Mouse (Mus musculus): ENCODE results near the gene L3mbtl3. TPM values are rescaled to one million over a fixed set of nuclear protein-coding genes. Genes with fewer than 3 reads are reported as not detected.
A peak's percentile ranks its signal among the peaks of the same experiment; 100 is the strongest.

L3mbtl3 gene
- polyA plus RNA-seq (2015; fragmentation: Nextera tagmentation; extraction: Ambion mirVana), result 28.0 and 28.5 TPM in 2 replicates

- peak within 1 kb of the TSS; percentile 85 for H3K4me3 ChIP-seq (replicated peaks; ENCODE audit: low read length)
- H3K9me3 ChIP-seq (ENCODE audit: control insufficient read depth, low read length), result no peaks in the 10 kb centered on the region
- WGBS, result 1% methylated on average over 42 of the region's 42 CpGs
- no peaks in the 10 kb centered on the region for H3K27me3 ChIP-seq (replicated peaks; ENCODE audit: control insufficient read depth, insufficient read depth, low read length)
- ATAC-seq, result peak; percentile 92
- H3K9ac ChIP-seq (replicated peaks; ENCODE audit: low read depth, low read length), result peak within 1 kb of the TSS; percentile 77
- peak within 1 kb of the TSS; percentile 89 for H3K27ac ChIP-seq (ENCODE audit: low read length)
- H3K4me2 ChIP-seq (ENCODE audit: low read length), result peak within 1 kb of the TSS; percentile 100
- peaks cover 19% of the 10 kb centered on the region for H3K4me1 ChIP-seq (replicated peaks; ENCODE audit: control insufficient read depth, insufficient read depth, low read length)
- H3K36me3 ChIP-seq (ENCODE audit: control insufficient read depth, insufficient read depth), result no peaks in the 10 kb centered on the region
Observed at GRCm38 (mm10) chr10:26375790-26376545, at the start of gene L3mbtl3. TSS of gene L3mbtl3 (minus strand) at chr10:26375971.

GRCm38 (mm10) chr10:26421168-26421567 lies 45.4 kb upstream of the L3mbtl3 start:
- H3K4me2 ChIP-seq (ENCODE audit: low read length), result no peak overlapping the region
- no peak overlapping the region for H3K4me3 ChIP-seq (replicated peaks; ENCODE audit: low read length)
- ATAC-seq, result no peak
- 83% methylated on average over 2 of the region's 2 CpGs for WGBS
- H3K9ac ChIP-seq (replicated peaks; ENCODE audit: low read depth, low read length), result no peak overlapping the region
- H3K36me3 ChIP-seq (ENCODE audit: control insufficient read depth, insufficient read depth), result no peaks in the 10 kb centered on the region
- no peaks in the 10 kb centered on the region for H3K9me3 ChIP-seq (ENCODE audit: control insufficient read depth, low read length)
- no peak overlapping the region for H3K27ac ChIP-seq (ENCODE audit: low read length)
- no peaks in the 10 kb centered on the region for H3K27me3 ChIP-seq (replicated peaks; ENCODE audit: control insufficient read depth, insufficient read depth, low read length)
- H3K4me1 ChIP-seq (replicated peaks; ENCODE audit: control insufficient read depth, insufficient read depth, low read length), result no peaks in the 10 kb centered on the region

- Histone ChIP-seq H3K9ac (replicated peaks; ENCODE audit: low read depth, low read length) (no peak overlapping the region), H3K4me3 (replicated peaks; ENCODE audit: low read length) (no peak overlapping the region), H3K27me3 (replicated peaks; ENCODE audit: control insufficient read depth, insufficient read depth, low read length) (no peaks in the 10 kb centered on the region), H3K36me3 (ENCODE audit: control insufficient read depth, insufficient read depth) (no peaks in the 10 kb centered on the region), H3K9me3 (ENCODE audit: control insufficient read depth, low read length) (no peaks in the 10 kb centered on the region), H3K4me1 (replicated peaks; ENCODE audit: control insufficient read depth, insufficient read depth, low read length) (no peaks in the 10 kb centered on the region), H3K27ac (ENCODE audit: low read length) (no peak overlapping the region), H3K4me2 (ENCODE audit: low read length) (no peak overlapping the region)
- no peak for ATAC-seq
Observed at GRCm38 (mm10) chr10:26388656-26389055, 12.9 kb upstream of the L3mbtl3 start.

- Histone ChIP-seq H3K9ac (replicated peaks; ENCODE audit: low read depth, low read length) (no peak overlapping the region), H3K4me2 (ENCODE audit: low read length) (no peak overlapping the region), H3K4me1 (replicated peaks; ENCODE audit: control insufficient read depth, insufficient read depth, low read length) (peaks cover 14% of the 10 kb centered on the region), H3K36me3 (ENCODE audit: control insufficient read depth, insufficient read depth) (no peaks in the 10 kb centered on the region), H3K9me3 (ENCODE audit: control insufficient read depth, low read length) (no peaks in the 10 kb centered on the region), H3K4me3 (replicated peaks; ENCODE audit: low read length) (no peak overlapping the region), H3K27me3 (replicated peaks; ENCODE audit: control insufficient read depth, insufficient read depth, low read length) (no peaks in the 10 kb centered on the region), H3K27ac (ENCODE audit: low read length) (no peak overlapping the region)
- WGBS, result 70% methylated on average over 6 of the region's 6 CpGs
- ATAC-seq, result no peak
Observed at GRCm38 (mm10) chr10:26377332-26377602, 1.5 kb upstream of the L3mbtl3 start.

- peak overlapping the region; percentile 85 for H3K4me3 ChIP-seq (replicated peaks; ENCODE audit: low read length)
- H3K27me3 ChIP-seq (replicated peaks; ENCODE audit: control insufficient read depth, insufficient read depth, low read length), result no peaks in the 10 kb centered on the region
- H3K9ac ChIP-seq (replicated peaks; ENCODE audit: low read depth, low read length), result peak overlapping the region; percentile 77
- peaks cover 15% of the 10 kb centered on the region for H3K4me1 ChIP-seq (replicated peaks; ENCODE audit: control insufficient read depth, insufficient read depth, low read length)
- ATAC-seq, result no peak
- no peaks in the 10 kb centered on the region for H3K9me3 ChIP-seq (ENCODE audit: control insufficient read depth, low read length)
- 29% methylated on average over 10 of the region's 10 CpGs for WGBS
- H3K27ac ChIP-seq (ENCODE audit: low read length), result peak overlapping the region; percentile 89; the same call in 1 of the 2 replicates
- H3K36me3 ChIP-seq (ENCODE audit: control insufficient read depth, insufficient read depth), result no peaks in the 10 kb centered on the region
- peak overlapping the region; percentile 100 for H3K4me2 ChIP-seq (ENCODE audit: low read length)
Observed at GRCm38 (mm10) chr10:26376546-26377331, 968 bp upstream of the L3mbtl3 start.

- no peaks in the 10 kb centered on the region for H3K36me3 ChIP-seq (ENCODE audit: control insufficient read depth, insufficient read depth)
- peak overlapping the region; percentile 77 for H3K9ac ChIP-seq (replicated peaks; ENCODE audit: low read depth, low read length)
- 2% methylated on average over 21 of the region's 30 CpGs for WGBS
- peaks cover 19% of the 10 kb centered on the region for H3K4me1 ChIP-seq (replicated peaks; ENCODE audit: control insufficient read depth, insufficient read depth, low read length)
- peak overlapping the region; percentile 89 for H3K27ac ChIP-seq (ENCODE audit: low read length)
- H3K9me3 ChIP-seq (ENCODE audit: control insufficient read depth, low read length), result no peaks in the 10 kb centered on the region
- peak overlapping the region; percentile 100 for H3K4me2 ChIP-seq (ENCODE audit: low read length)
- H3K4me3 ChIP-seq (replicated peaks; ENCODE audit: low read length), result peak overlapping the region; percentile 85
- H3K27me3 ChIP-seq (replicated peaks; ENCODE audit: control insufficient read depth, insufficient read depth, low read length), result no peaks in the 10 kb centered on the region
- peak; percentile 47 for ATAC-seq
Observed at GRCm38 (mm10) chr10:26375351-26375751, 420 bp downstream of the L3mbtl3 start.

- H3K36me3 ChIP-seq (ENCODE audit: control insufficient read depth, insufficient read depth), result no peaks in the 10 kb centered on the region
- under 1% methylated on average over 76 of the region's 101 CpGs for WGBS
- peak; percentile 54 for ATAC-seq
- H3K4me3 ChIP-seq (replicated peaks; ENCODE audit: low read length), result peak overlapping the region; percentile 85
- H3K9ac ChIP-seq (replicated peaks; ENCODE audit: low read depth, low read length), result peak overlapping the region; percentile 77
- no peaks in the 10 kb centered on the region for H3K27me3 ChIP-seq (replicated peaks; ENCODE audit: control insufficient read depth, insufficient read depth, low read length)
- H3K9me3 ChIP-seq (ENCODE audit: control insufficient read depth, low read length), result no peaks in the 10 kb centered on the region
- H3K4me2 ChIP-seq (ENCODE audit: low read length), result peak overlapping the region; percentile 100
- peaks cover 19% of the 10 kb centered on the region for H3K4me1 ChIP-seq (replicated peaks; ENCODE audit: control insufficient read depth, insufficient read depth, low read length)
- peak overlapping the region; percentile 89 for H3K27ac ChIP-seq (ENCODE audit: low read length)
Observed at GRCm38 (mm10) chr10:26374436-26375311, 1.1 kb downstream of the L3mbtl3 start.

GRCm38 (mm10) chr10:26373951-26374435 lies 1.8 kb downstream of the L3mbtl3 start:
- WGBS, result 1% methylated on average over 64 of the region's 71 CpGs
- Histone ChIP-seq H3K4me2 (ENCODE audit: low read length) (peak overlapping the region; percentile 100), H3K27me3 (replicated peaks; ENCODE audit: control insufficient read depth, insufficient read depth, low read length) (no peaks in the 10 kb centered on the region), H3K9ac (replicated peaks; ENCODE audit: low read depth, low read length) (peak overlapping the region; percentile 77), H3K36me3 (ENCODE audit: control insufficient read depth, insufficient read depth) (no peaks in the 10 kb centered on the region), H3K9me3 (ENCODE audit: control insufficient read depth, low read length) (no peaks in the 10 kb centered on the region), H3K4me3 (replicated peaks; ENCODE audit: low read length) (peak overlapping the region; percentile 85), H3K4me1 (replicated peaks; ENCODE audit: control insufficient read depth, insufficient read depth, low read length) (peaks cover 19% of the 10 kb centered on the region), H3K27ac (ENCODE audit: low read length) (peak overlapping the region; percentile 89)
- peak; percentile 33 for ATAC-seq
